Mouse (Mus musculus): ENCODE results near the gene Sipa1l1. TPM values are rescaled to one million over a fixed set of nuclear protein-coding genes. Genes with fewer than 3 reads are reported as not detected.

Gene Sipa1l1
- total RNA-seq (2015) (20.8 and 29.9 TPM in 2 replicates), total RNA-seq (2017) (26.9 and 28.3 TPM in 2 replicates)

DNA sequence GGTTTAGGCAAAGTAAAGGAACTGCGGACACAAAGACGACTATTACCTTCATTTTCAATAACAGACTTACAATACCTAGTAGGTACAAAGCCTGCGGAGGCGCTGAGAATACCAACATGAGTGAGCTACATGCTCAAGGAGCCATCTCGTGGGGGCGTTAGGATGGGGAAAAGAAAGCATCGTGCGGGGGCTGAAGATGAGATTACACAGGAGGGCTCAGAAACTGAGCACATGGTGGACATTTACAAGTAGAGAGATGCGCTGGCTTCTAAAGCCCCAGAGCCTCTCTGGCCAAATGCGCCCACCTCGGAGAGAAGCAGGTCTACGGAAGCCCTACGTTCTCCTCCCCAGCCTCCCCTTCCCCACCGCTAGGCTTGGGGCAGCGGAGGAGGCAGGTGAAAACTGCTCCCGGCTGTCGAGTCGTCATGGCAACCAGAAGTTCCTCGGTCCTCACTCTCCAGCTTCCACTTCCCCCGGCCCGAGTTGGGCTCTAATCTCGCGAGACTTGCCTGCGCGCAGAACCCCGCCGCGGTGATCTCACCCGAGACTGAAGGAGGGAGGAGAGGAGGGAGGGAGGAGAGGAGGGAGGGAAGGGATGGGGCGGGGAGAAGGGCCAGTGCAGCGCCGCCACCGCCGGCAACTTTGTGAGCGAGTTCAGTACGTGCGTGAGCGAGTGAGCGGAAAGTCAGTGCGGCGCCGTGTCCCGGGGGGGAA is at the start of gene Sipa1l1:
TSS of gene Sipa1l1 (plus strand) at position 501 of the 714 bp plus-strand sequence.
- ATAC-seq (replicated peaks; ENCODE audit: poor library complexity): peak; percentile 90

DNA sequence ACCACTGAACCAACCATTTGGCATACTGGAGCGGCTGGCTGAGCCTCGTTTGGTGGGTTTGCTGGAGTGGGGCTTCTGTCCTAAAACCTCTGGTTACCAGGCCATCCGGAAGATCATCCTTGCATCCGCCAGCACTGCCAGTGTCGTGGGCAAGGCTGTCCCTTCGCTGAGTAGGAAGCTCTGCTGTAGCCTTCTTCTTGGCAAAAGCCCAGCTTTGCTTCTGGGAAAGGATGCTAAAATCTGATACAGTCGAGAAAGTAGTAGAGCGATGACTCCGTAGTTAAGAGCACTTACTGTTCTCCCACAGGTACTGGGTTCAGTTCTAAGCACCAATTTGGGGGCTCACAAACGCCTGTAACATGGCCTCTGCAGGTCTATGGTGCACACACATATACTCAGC is 47.2 kb upstream of the Sipa1l1 start:
- ATAC-seq (replicated peaks; ENCODE audit: poor library complexity): no peak

DNA sequence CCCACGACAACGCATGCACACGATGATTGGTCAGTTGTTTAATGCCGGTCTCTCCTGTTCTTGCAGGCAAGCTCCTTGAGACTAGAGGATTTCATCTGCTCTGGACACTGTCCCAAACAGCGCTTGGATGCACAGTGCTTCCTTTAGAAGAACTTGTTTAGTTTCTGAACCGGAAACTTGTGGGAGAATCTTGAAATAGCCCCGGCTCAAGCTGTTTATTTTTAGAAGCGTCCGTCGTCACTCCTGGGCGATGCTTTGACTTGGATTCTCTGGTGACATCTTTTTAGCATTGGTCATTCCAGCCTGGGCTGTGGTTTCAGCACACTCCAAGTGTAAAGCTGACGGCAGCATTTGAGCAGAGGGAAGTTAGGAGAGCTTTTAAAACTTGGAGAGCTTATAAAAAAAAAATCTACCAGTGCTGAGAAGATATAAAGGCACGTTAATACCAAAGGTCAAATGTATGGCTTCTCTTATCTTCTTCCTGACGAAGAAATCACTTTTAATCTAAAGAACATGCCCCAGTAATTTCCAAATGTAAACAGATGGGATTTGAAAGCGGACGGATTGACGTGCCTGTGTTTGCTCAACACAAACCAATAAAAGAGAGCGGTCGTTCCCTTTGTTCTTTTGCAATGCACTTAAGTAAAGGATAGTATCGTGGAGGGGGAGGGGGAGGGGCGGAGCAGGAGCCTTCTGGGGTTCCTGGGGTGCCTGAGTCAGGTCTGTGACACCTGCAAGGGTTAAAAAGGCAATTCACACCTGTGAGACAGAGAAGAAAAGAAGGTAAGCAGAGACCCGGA is 46.5 kb upstream of the Sipa1l1 start:
- ATAC-seq (replicated peaks; ENCODE audit: poor library complexity): peak; percentile 67

DNA sequence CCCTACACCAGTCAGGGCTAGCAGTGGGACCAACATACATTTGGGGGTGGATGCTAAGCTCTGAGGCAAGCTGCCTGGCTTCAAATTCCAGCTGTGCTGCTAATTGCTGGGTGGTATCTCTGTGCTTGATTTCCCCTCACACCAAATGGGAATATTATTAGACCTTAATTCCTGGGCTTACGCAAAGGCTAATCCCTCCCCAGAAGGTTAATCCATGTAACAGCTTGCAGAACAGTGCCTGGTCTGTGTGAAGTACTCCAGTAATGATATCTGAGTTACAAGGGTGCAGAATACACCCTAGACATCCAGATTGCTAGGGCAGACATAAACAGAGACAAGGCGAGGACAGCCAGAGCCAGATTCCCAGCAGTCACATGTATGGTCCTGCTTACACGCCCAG is 42.3 kb upstream of the Sipa1l1 start:
- ATAC-seq (replicated peaks; ENCODE audit: poor library complexity): no peak

DNA sequence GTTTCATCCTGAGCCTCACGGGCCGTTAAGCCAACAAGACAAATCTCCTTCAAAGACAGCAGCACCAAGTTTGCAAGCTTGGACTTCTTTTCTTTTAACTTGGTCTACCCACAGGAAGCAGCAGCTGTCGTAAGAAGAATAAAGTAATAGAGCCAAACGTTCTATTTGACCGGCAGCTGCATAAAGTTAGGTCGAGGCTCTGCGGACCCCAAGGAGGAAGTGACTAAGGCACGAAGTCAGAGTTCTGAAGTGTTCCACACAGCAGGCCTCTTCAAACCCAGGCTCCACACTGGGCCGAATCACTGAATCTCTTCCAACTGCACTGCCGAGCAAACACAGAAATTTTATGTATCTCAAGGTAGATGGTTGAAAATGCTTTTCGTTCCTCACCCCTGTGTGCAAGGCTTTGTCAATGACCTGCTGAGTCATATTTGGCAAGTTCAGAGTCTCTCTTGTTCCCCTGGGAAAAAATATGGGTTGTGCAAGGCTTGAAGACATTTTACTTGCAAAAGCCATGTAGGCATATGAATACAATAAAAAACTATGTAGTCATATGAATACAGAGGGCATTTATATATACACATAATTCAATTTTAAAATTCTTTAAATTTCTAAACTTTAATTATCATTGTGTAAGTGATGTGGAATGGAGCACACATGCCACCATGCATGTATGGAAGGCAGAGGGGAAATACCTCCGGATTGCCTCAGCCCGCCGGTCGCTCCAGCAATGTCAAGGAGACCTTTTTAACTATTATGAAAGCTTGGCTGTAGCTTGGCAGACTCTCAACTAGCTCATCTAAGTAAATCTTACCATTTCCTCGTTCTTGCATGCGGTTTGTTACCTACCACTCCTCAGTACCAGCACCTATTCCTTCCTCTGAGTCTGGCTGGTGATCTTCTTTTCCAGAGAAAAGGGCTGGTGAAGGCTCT is 29.6 kb upstream of the Sipa1l1 start:
- peak; percentile 78 for ATAC-seq (replicated peaks; ENCODE audit: poor library complexity)

DNA sequence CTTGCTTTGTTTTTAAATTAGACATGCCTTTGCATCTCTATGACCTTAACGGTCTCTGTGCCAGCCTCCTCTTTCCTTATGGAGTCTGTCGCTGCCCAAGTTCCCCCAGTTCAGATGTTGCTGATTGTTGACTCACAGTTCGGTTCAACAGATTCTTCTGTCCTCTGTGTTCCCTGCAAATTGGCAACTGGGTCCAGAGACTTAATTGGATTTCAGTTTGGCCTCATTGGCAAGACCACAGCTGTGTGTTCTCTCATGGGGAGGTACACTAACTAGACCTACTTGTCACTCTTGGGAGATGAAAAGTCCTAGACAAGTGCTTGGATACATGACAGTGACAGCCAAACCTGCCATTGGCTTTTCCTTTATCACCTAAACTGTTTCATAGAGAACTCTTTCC is 25.7 kb upstream of the Sipa1l1 start:
- ATAC-seq (replicated peaks; ENCODE audit: poor library complexity): no peak

DNA sequence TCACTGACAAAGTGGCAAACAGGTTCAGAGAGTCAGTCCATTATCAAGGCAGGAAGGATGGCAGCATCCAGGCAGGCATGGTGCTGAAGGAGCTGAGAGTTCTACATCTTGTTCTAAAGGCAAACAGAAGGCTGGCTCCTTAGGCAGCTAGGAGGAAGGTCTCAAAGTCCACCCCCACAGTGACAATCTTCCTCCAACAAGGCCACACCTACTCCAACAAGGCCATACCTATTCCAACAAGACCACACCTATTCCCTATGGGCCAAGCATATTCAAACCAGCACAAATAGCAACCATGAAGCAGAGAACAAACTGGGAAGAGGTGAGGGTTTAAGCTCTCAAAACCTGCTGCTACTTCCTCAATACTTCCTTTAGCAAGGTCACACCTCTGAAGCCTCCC is 23.9 kb upstream of the Sipa1l1 start:
- ATAC-seq (replicated peaks; ENCODE audit: poor library complexity): no peak

DNA sequence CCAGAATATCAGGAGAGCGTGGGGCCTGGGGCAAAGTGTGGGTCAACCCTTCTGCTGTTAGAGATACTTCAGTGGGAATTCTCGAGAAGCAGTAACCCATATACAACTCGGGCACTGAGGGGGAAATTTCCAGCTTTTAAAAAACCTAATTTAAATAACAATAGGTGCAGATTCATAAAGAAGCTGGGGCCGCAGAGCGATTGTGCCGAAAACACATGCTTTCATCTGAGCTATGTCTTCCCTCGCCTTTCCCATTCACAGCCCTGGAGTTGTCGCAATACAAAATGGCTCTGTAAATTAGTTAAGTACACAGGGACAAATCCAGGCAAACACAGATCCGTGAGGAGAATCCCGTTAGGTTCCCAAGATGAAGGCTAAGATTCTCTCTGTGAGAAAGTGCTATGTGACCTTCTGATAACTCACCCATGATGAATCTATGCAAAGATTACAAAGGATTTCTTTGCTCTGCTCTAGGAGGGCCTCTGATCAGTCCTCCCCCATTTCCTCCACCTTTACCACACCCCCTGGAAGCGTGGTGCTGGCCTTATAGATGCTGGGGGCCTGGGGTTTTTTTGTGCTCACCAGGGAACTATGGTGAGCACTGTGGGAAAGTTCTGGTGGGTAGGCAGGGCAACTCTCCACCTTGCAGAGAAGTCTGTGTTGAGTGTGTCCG is 22.0 kb upstream of the Sipa1l1 start:
- ATAC-seq (replicated peaks; ENCODE audit: poor library complexity): no peak

DNA sequence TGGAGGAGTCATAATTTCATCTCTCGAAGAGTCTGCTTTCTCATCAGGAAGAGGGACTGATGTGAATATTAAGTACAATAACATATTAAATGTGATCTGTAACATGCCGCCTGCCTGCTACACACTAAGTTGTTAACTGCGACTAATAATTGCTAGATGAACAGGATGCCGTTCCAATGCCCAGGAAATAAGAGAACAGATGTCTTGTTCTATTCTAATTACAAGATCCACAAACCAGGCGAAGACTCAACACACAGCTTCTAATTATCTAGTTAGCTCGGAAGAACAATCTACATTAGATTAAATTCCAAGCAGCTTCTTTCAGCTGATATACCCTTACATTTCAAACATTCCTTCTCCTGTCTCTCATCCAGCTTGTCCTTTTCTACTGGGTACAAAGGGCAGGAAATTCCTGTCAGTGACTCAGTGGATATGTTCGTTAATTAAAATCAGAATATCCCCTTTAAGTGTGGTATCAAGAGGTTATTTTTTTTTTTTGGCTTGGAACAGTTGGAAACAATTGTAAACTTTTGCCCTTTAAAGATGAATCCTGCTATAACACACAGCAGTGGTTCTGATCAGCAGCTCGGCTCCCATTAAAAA is 20.7 kb upstream of the Sipa1l1 start:
- no peak for ATAC-seq (replicated peaks; ENCODE audit: poor library complexity)

DNA sequence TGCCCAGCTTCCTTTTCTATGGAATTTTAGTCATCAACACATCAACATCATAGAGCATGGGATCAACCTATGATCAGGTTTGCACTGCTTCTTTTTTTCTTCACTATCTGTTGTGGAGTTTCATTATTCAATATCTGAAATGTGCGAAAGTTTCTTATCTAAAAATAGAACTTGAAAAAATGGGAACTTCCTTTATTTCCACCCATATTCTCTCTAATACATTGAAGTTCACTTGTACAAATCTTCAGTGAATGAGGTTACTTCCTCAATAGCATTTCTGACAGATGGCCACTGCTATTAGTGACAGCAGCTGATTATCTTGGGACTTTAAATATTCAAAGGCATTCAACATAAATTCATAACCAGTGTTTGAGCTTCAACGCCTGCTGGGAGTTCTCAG is 18.1 kb upstream of the Sipa1l1 start:
- ATAC-seq (replicated peaks; ENCODE audit: poor library complexity): peak; percentile 61

DNA sequence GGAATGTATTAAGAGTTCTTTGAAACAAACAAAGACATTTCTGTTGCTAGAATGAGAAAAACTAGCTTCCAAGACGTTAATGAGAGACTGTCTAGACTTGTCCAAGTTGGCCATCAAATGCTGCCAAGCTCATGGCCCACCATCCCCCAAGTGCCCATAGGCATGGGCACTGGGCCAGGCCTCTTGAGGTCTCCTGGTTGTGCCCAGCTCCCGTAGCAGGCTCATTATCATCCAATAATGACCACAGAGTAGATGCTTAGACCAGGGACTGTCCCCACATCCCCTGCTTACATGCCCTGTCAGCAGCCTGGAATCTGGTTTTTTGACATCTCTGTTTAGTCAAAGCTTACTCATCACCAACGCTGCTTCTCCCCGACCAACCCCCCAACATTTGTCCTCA is 14.6 kb upstream of the Sipa1l1 start:
- no peak for ATAC-seq (replicated peaks; ENCODE audit: poor library complexity)

DNA sequence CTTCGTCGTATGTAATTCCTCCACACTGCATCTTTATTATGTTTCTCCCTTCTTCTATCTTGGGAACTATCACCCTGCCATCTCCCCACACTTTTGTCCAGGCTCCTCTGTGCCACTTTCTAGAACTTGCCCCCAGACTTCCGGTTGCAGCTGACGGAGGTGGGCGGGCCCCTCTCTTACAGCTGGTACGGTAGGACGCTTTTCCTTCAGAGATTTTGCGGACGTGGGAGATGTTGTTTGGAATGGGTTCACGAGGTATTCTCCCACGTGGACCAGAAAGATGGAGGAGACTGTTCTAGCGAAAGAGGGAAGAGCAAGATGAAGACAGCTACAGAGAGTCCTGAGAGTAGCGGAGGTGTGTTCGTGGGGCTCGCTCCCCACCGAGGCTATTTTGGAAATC is 10.6 kb upstream of the Sipa1l1 start:
- ATAC-seq (replicated peaks; ENCODE audit: poor library complexity): no peak

DNA sequence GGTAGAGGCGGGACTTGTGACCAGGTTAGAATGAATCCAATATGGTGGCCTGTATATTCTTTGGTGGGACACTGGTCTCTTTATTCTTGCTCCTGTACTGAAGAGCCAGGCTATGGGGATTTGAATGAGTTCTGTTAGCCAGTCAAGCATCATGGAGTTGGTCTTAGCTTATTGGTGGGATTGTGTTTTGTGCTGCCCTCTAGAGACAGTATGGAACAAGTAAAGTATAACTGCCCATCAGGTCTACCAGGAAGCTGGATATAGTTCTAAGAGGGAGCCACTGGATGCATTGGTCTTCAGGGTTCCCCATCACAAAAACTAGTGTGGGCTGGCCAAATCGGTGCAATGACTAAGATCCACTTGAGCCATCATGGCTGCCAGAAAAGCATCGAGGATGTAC is 9.7 kb upstream of the Sipa1l1 start:
- ATAC-seq (replicated peaks; ENCODE audit: poor library complexity): peak; percentile 70

DNA sequence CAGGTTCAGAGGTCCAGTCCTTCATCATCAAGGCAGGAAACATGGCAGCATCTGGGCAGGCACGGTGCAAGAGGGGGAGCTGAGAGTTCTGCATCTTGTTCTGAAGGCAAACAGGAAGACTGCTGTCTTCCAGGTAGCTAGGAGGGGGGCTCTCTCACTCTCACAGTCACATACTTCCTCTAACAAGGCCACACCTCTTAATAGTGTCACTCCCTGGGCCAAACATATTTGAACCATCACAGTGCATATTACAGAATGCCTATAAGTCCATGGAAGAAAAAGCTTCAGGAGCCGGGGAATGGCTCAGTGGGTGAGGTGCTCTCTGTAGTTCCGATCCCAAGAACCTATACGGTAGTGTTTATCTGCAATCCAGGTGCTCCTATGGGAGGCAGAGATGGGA is 3.5 kb upstream of the Sipa1l1 start:
- no peak for ATAC-seq (replicated peaks; ENCODE audit: poor library complexity)

DNA sequence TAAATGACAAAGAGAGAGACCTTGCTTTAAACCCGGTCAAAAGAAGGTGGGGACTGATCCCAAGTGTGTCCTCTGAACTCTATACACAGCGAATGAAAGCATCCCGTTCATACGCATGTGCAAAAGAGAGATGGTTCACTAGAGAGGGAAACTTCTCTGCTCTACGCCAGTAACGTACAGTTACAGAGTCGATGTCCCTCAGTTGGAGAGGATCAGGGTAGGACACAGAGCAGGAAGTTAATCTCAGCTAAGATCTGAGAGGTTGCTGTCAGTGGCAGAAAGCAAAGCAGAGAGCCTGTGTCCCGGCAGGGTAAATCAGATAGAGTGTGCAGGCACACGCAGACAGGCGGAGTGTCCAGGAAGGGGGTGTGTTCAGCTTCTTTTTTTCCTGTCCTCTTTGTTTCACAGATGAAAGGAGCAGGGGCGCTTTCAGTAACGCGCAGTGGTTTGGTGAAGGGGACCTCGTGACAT is 3.0 kb upstream of the Sipa1l1 start:
- ATAC-seq (replicated peaks; ENCODE audit: poor library complexity): no peak

DNA sequence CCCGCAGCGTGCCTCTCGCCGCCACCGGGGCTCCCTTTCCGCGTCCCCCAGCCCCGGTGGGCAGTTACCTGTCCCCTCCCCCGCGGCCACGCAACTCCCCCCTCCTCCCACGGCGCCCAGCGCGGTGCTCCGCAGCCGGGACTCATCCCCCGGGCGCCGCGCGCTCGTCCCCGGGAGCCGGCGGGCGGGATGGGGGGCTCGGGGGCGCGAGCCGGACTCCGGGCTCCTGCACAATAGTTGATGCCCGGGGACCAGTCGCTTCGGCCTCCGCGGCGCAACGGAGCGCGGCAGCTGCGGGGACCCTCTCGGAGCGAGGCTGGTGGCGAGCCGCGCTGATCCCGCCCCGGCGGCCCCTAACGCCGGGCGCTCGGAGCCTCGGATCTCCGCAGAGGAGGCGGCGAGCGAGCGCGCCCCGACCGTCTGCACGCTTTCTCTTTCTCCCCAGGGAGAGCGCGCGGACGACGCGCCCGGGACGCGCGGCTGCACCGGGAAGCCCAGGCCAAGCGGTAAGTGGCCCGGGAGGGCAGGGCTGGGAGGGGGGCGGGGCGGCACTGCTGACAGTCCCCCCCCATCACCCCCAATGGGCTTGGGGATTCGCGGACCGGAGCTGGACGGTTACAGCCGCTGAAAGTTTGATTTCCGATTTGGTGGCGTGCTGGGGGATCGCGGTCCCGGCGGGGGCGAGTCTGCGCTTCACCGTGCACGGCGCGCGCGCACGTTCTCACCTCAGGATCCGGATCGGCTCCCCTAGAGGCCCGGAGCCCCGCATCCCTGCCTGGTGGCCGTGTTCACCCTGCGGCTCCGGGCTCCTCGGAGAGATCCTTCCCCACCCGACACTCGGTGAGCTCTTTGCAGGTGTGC is 681 bp downstream of the Sipa1l1 start:
- ATAC-seq (replicated peaks; ENCODE audit: poor library complexity): peak; percentile 55

DNA sequence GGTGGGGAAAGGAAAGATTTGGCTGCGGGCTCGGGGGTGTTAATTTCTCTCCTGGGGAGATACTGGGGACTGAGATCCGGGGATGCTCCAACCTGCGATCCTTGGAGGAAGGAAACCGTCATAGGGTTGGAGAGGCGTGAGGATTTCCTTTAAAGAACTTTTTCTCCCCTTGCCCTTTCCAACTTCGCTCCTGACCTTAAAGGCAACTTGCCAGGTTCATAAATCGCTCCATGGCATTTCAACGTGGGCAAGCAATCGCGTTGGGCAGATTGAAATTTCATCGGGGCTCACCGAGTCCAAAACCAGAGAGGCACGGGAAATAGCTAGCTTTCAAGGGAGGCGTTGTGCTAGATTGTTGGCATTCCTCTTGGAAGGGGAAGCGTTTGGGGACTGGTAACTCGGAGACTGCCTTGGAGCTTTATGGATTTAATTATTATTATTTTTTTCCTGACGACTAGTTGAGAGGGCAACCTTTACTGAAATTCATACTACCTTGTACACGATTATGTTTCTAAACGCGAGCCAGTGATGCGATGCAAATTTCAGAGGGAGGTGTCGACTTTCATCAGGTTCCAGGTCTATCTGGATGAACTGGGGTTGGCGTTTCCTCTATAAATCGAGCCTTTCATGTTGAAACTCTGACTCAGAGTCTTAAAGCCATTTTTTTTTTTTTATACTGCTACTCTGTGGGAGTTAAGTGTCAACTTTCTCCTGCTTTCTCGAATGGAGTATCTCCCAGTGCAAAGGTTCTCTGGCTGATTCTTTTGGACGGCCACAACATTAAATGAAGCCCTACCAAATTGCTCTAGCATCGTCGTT is 1.6 kb downstream of the Sipa1l1 start:
- ATAC-seq (replicated peaks; ENCODE audit: poor library complexity): no peak

DNA sequence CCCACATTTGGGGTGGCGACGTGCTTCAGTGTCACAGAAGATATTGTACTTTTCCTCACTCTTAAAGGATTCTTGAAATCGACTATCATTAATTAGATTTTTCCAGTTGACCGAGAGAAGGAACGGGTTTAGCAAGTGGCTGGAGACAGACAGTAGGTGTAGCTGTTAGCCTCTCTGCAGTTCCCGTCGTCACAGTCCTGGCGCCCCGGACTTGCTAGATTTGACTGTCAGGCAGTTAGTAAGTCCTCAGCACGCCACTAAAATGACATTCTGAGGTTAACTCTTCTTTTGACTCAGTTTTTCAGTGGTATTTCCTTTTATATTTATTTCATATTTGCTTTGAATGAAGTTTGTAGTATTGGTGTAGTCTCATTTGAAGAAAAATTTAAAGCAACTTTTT is 2.5 kb downstream of the Sipa1l1 start:
- ATAC-seq (replicated peaks; ENCODE audit: poor library complexity): no peak
